Mouse (Mus musculus) urinary bladder, adult 2 months (tissue): ENCODE results near the gene Prpf4. TPM values are rescaled to one million over a fixed set of nuclear protein-coding genes. Genes with fewer than 3 reads are reported as not detected.

Source experiments
- DNase-seq: peaks from one replicate; pipeline ENCODE4 v3.0.0; 2022; ENCODE audit warnings: low spot score
- polyA plus RNA-seq: library from polyadenylated mRNA; depleted of rRNA; stranded (reverse); fragments of >200 nt; gene quantifications from 2 replicates; pipeline ENCODE4 v1.2.3, GENCODE M21; 2012; rRNA removed

The Prpf4 gene
- polyA plus RNA-seq, 1 experiment = 11.7 TPM

GRCm38 (mm10) chr4:62437256-62437778 lies 28.7 kb downstream of the Prpf4 start:
- DNase-seq = no peak

DNA sequence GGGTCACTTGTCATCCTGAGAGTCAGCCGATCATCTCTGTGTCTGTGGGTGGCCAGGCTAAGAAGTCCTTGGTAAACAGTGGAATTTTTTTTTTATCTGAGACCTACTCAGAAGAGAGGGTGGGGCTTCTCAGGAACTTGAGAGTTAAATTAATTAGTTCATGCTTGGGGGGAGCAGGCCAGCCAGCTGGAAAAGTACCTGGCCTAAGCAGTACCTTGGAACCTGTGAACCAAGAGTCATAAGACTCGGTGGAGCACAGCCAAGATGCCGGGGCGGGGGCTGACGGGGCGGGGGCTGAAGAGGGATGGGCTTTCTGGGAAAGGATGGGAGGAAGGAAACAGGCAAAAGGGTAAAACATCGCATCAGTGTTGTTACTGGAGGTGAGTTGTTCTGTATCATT lies 29.3 kb downstream of the Prpf4 start:
- DNase-seq = no peak

DNA sequence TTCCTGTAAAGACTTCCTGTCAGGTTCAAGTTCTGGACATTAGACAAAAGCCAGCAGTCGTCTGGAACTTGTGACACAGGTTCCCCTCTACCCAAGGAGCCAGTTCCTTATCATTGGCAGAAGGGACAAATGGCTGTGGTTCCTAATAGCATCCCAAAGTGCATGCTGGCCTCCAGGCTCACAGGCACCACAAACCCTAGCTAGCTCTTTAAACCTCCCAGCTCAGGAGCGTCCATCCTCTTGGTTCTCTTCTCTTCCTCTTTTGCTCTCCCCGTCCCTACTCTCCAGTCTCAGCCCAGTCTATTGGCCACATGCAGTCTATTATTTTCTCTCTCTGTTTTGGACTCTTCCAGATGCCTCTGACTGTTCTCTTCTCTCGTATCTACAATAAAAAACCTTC lies 31.2 kb downstream of the Prpf4 start:
- no peak for DNase-seq

GRCm38 (mm10) chr4:62440544-62440943 lies 31.9 kb downstream of the Prpf4 start:
- DNase-seq = no peak

GRCm38 (mm10) chr4:62440986-62441385 lies 32.4 kb downstream of the Prpf4 start:
- no peak for DNase-seq

DNA sequence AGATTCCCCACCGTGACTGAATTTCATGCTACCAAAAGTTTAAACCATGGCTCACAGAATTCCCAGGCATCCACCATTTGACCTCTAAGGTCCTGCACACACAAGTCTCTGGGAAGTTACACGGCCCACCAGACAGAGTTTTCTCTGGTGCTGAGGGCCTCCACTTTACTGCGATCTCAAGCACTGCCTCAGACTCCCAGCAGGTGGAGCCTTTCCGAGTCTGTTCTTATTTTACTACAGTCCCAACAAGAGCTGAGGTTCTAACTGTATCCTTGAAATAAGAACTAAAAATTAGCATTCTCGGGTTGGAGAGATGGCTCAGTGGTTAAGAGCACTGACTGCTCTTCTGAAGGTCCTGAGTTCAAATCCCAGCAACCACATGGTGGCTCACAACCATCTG lies 46.4 kb downstream of the Prpf4 start:
- no peak for DNase-seq

GRCm38 (mm10) chr4:62459081-62459480 lies 50.5 kb downstream of the Prpf4 start:
- no peak for DNase-seq

DNA sequence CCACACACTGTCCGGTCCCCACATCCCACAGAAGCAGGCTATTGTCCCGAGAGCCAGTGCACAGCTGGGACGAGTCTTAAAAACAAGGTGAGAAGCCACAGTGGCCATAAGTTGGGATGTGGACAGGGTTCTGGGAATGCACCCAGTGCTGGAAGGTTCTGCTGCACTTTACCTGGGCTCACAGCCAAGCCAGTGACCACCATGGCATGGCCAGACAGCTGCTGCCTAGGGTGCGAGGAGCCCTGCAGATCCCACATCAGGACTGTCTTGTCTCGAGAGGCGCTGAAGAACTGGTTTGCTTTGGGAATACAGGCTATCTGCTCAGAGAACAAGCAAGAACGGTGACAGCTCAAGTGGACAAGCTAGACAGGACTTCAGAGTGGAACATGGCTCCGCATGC lies 51.8 kb downstream of the Prpf4 start:
- DNase-seq = no peak

GRCm38 (mm10) chr4:62463124-62463523 lies 54.5 kb downstream of the Prpf4 start:
- DNase-seq = no peak

DNA sequence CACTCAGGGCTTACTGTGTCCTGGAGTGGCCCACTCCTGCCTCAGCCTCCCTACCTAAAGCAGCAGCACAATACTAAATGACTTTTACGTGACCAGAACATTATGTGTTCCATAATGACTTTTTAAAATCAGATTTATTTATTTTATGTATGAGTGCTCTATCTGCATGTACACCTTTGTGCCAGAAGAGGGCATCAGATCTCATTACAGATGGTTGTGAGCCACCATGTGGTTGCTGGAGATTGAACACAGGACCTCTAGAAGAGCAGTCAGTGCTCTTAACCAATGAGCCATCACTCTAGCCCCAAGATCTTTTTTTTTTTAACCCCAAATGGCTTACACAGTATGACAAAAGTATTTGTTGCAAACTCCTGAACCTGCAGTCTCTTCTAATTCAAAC lies 59.6 kb downstream of the Prpf4 start:
- DNase-seq = no peak

GRCm38 (mm10) chr4:62470598-62471051 lies 62.0 kb downstream of the Prpf4 start, which contains the start of gene Wdr31:
TSS of gene Wdr31 (minus strand) at chr4:62470896.
- peak; percentile 62 for DNase-seq

- DNase-seq = no peak
These were observed 63.5 kb downstream of the Prpf4 start for GRCm38 (mm10) chr4:62472071-62472470.

- DNase-seq = no peak
These were observed 66.5 kb downstream of the Prpf4 start for GRCm38 (mm10) chr4:62475131-62475530.

- no peak for DNase-seq
These were observed 67.2 kb downstream of the Prpf4 start for GRCm38 (mm10) chr4:62475793-62476192.

Other genes with a start within 250 kb of the Prpf4 start
- gene Zfp37, start 177.8 kb upstream of the Prpf4 start, polyA plus RNA-seq = 5.8 and 6.1 TPM in 2 replicates
- gene Slc31a2, start 146.2 kb upstream of the Prpf4 start, polyA plus RNA-seq = 26.4 and 27.9 TPM in 2 replicates
- gene Fkbp15, start 48.2 kb upstream of the Prpf4 start, polyA plus RNA-seq = 25.5 and 25.9 TPM in 2 replicates
- 15.5 and 18.1 TPM in 2 replicates for gene Slc31a1, start 48.1 kb upstream of the Prpf4 start, polyA plus RNA-seq
- 72.6 and 74.0 TPM in 2 replicates for gene Cdc26, start 155 bp upstream of the Prpf4 start, polyA plus RNA-seq
- gene Rnf183, start 26.5 kb downstream of the Prpf4 start, polyA plus RNA-seq = 0.08 and 0.19 TPM in 2 replicates
- 2.2 and 2.8 TPM in 2 replicates for gene Wdr31, start 62.1 kb downstream of the Prpf4 start, polyA plus RNA-seq
- 14.2 and 17.5 TPM in 2 replicates for gene Bspry, start 71.3 kb downstream of the Prpf4 start, polyA plus RNA-seq
- 6.6 and 6.7 TPM in 2 replicates for gene Hdhd3, start 94.7 kb downstream of the Prpf4 start, polyA plus RNA-seq
- gene Alad, start 111.1 kb downstream of the Prpf4 start, polyA plus RNA-seq = 32.0 and 34.9 TPM in 2 replicates
- gene Pole3, start 116.3 kb downstream of the Prpf4 start, polyA plus RNA-seq = 32.1 and 33.0 TPM in 2 replicates
- 0.21 and 0.24 TPM in 2 replicates for gene 4933430I17Rik, start 116.6 kb downstream of the Prpf4 start, polyA plus RNA-seq
- 56.4 and 57.0 TPM in 2 replicates for gene Rgs3, start 151.1 kb downstream of the Prpf4 start, polyA plus RNA-seq